Mouse (Mus musculus) lung, postnatal 0 days (tissue): ENCODE measurements around the gene Afg3l1.
"Not testable (repeated sequence)": the region's sequence is repeated elsewhere in the genome, so short reads cannot be mapped to it uniquely, and the experiment has no call there.

Experiments
- CTCF ChIP-seq: IDR thresholded peaks from 2 replicates; pipeline ENCODE4 v1.5.1; 2016; ENCODE audit warnings: antibody characterized with exemption, mild to moderate bottlenecking
- EP300 ChIP-seq: IDR thresholded peaks from 2 replicates; pipeline ENCODE4 v1.6.1; 2016; ENCODE audit warnings: antibody characterized with exemption, mild to moderate bottlenecking, control low read depth

DNA sequence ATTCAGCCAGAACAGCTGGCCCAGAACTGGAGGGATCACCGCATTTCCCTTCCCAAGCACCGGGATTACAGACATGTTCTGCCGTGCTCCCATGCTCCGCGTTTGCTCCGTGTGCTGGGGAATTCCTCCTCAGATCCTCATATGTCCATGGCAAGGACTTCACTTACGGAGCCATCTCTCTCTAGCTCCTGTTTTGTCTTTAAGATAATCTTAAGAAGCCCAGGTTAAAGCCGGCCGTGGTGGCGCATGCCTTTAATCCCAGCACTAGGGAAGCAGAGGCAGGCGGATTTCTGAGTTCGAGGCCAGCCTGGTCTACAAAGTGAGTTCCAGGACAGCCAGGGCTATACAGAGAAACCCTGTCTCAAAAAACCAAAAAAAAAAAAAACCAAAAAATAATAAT lies 26.0 kb upstream of the Afg3l1 start:
- not testable (repeated sequence) for TF ChIP-seq CTCF, EP300
